Mouse (Mus musculus): ENCODE results near the gene Psen1. TPM values are rescaled to one million over a fixed set of nuclear protein-coding genes. Genes with fewer than 3 reads are reported as not detected.

Psen1 gene
- 43.2 and 72.9 TPM in 2 replicates for polyA plus RNA-seq (2014; fragmentation: Nextera tagmentation; extraction: Ambion mirVana)

- Histone ChIP-seq H3K4me2 (replicated peaks; ENCODE audit: low read depth, low read length) (peak within 1 kb of the TSS; percentile 75), H3K4me3 (ENCODE audit: low read length) (peak within 1 kb of the TSS; percentile 95), H3K27ac (ENCODE audit: low read depth, low read length) (peak within 1 kb of the TSS; percentile 91), H3K27me3 (ENCODE audit: control insufficient read depth, insufficient read depth, low read length) (no peaks in the 10 kb centered on the region), H3K36me3 (ENCODE audit: control insufficient read depth, insufficient read depth, low read length) (peaks cover 5% of the 10 kb centered on the region; the same call in 1 of the 2 replicates), H3K9me3 (ENCODE audit: control insufficient read depth, low read length) (no peaks in the 10 kb centered on the region), H3K9ac (ENCODE audit: low read depth, low read length) (peak within 1 kb of the TSS; percentile 87), H3K4me1 (ENCODE audit: control insufficient read depth, insufficient read depth, low read length) (peaks cover 17% of the 10 kb centered on the region; the same call in 1 of the 2 replicates)
- peak; percentile 98 for ATAC-seq (ENCODE audit: low FRiP score, low TSS enrichment)
- under 1% methylated on average over 38 of the region's 38 CpGs for WGBS
Measured at GRCm38 (mm10) chr12:83687934-83688315, at the start of gene Psen1. Gene Psen1, plus strand, starts transcription at chr12:83688152.

- Histone ChIP-seq H3K4me2 (replicated peaks; ENCODE audit: low read depth, low read length) (no peak overlapping the region), H3K9ac (ENCODE audit: low read depth, low read length) (no peak overlapping the region), H3K27ac (ENCODE audit: low read depth, low read length) (no peak overlapping the region), H3K27me3 (ENCODE audit: control insufficient read depth, insufficient read depth, low read length) (no peaks in the 10 kb centered on the region), H3K4me1 (ENCODE audit: control insufficient read depth, insufficient read depth, low read length) (no peaks in the 10 kb centered on the region), H3K4me3 (ENCODE audit: low read length) (no peak overlapping the region), H3K36me3 (ENCODE audit: control insufficient read depth, insufficient read depth, low read length) (peaks cover 49% of the 10 kb centered on the region), H3K9me3 (ENCODE audit: control insufficient read depth, low read length) (no peaks in the 10 kb centered on the region)
- WGBS: 98% methylated on average over 2 of the region's 2 CpGs
- no peak for ATAC-seq (ENCODE audit: low FRiP score, low TSS enrichment)
Measured at GRCm38 (mm10) chr12:83641233-83641632, 46.7 kb upstream of the Psen1 start.

DNA sequence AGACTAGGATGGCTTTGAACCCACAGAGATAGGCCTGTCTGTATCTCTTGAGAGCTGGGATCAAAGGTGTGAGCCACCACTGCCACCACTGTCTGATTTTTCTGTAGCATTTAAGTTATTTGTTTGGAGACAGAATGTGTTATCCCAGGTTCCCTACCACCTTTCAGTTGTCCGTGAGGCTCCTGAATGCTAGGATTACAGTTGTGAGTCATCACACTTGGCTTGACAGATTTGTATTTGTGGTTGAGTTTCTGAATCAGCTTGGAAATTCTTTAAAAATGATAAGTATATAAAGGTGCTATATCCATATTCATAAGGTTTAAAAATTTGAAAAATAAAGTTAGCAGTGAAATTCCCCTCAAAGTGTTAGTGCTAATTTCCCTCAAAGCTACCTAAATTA is 44.8 kb upstream of the Psen1 start:
- peaks cover 48% of the 10 kb centered on the region for H3K36me3 ChIP-seq (ENCODE audit: control insufficient read depth, insufficient read depth, low read length)
- 88% methylated on average over 1 of the region's 1 CpGs for WGBS

DNA sequence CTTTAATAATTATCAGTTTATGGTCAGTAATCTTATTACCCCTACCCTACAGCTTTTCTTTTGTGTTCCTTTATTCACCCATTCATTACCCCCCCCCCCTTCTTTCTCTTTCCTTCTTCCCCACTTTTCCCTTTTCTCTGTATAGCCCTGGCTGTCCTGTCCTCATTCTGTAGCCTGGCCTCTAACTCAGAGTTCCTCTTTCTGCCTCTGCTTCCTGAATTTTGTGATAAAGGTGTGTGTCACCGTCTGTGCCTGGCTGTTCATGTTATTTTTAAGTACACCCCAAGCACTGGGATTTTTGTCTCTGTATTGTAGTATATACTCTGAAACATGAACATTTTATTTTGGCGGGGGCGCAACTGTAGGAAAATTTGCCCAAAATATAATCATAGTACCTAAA is 37.6 kb upstream of the Psen1 start:
- ATAC-seq (ENCODE audit: low FRiP score, low TSS enrichment): no peak
- peaks cover 72% of the 10 kb centered on the region for H3K36me3 ChIP-seq (ENCODE audit: control insufficient read depth, insufficient read depth, low read length)
- H3K9ac ChIP-seq (ENCODE audit: low read depth, low read length): no peak overlapping the region
- H3K9me3 ChIP-seq (ENCODE audit: control insufficient read depth, low read length): no peaks in the 10 kb centered on the region
- no peak overlapping the region for H3K4me3 ChIP-seq (ENCODE audit: low read length)
- no peak overlapping the region for H3K27ac ChIP-seq (ENCODE audit: low read depth, low read length)
- H3K4me2 ChIP-seq (replicated peaks; ENCODE audit: low read depth, low read length): no peak overlapping the region
- WGBS: 93% methylated on average over 3 of the region's 3 CpGs
- H3K27me3 ChIP-seq (ENCODE audit: control insufficient read depth, insufficient read depth, low read length): no peaks in the 10 kb centered on the region
- H3K4me1 ChIP-seq (ENCODE audit: control insufficient read depth, insufficient read depth, low read length): no peaks in the 10 kb centered on the region

More for the DNA sequence above, 44.8 kb upstream of the Psen1 start:
- ATAC-seq (ENCODE audit: low FRiP score, low TSS enrichment): no peak
- Histone ChIP-seq H3K9ac (ENCODE audit: low read depth, low read length) (no peak overlapping the region), H3K27me3 (ENCODE audit: control insufficient read depth, insufficient read depth, low read length) (no peaks in the 10 kb centered on the region), H3K4me3 (ENCODE audit: low read length) (no peak overlapping the region), H3K9me3 (ENCODE audit: control insufficient read depth, low read length) (no peaks in the 10 kb centered on the region), H3K4me2 (replicated peaks; ENCODE audit: low read depth, low read length) (no peak overlapping the region), H3K27ac (ENCODE audit: low read depth, low read length) (no peak overlapping the region), H3K4me1 (ENCODE audit: control insufficient read depth, insufficient read depth, low read length) (no peaks in the 10 kb centered on the region)

- ATAC-seq (ENCODE audit: low FRiP score, low TSS enrichment): no peak
- Histone ChIP-seq H3K9me3 (ENCODE audit: control insufficient read depth, low read length) (no peaks in the 10 kb centered on the region), H3K4me3 (ENCODE audit: low read length) (no peak overlapping the region), H3K4me2 (replicated peaks; ENCODE audit: low read depth, low read length) (no peak overlapping the region), H3K27me3 (ENCODE audit: control insufficient read depth, insufficient read depth, low read length) (no peaks in the 10 kb centered on the region), H3K9ac (ENCODE audit: low read depth, low read length) (no peak overlapping the region), H3K4me1 (ENCODE audit: control insufficient read depth, insufficient read depth, low read length) (no peaks in the 10 kb centered on the region), H3K27ac (ENCODE audit: low read depth, low read length) (no peak overlapping the region), H3K36me3 (ENCODE audit: control insufficient read depth, insufficient read depth, low read length) (peaks cover 73% of the 10 kb centered on the region)
Measured at GRCm38 (mm10) chr12:83651414-83651813, 36.5 kb upstream of the Psen1 start.

DNA sequence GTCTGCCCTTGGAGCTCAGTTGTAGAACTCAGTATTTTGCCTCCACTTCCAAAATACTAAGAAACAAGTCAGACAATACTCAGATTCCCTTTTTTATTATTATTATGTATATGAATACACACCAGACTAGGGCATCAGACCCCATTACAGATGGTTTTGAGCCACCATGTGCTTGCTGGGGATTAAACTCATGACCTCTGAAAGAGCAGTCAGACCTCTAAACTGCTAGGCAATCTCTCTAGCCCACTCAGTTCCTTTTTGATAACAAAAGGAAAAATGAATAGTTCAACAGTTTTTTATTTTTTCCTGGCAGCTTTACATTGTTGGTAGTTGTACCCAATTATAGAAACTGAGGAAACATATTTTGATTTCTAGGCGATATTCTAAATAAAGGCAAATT is 2.5 kb upstream of the Psen1 start:
- Histone ChIP-seq H3K4me3 (ENCODE audit: low read length) (no peak overlapping the region), H3K4me2 (replicated peaks; ENCODE audit: low read depth, low read length) (no peak overlapping the region), H3K9me3 (ENCODE audit: control insufficient read depth, low read length) (no peaks in the 10 kb centered on the region), H3K9ac (ENCODE audit: low read depth, low read length) (no peak overlapping the region), H3K27me3 (ENCODE audit: control insufficient read depth, insufficient read depth, low read length) (no peaks in the 10 kb centered on the region), H3K36me3 (ENCODE audit: control insufficient read depth, insufficient read depth, low read length) (peaks cover 21% of the 10 kb centered on the region), H3K4me1 (ENCODE audit: control insufficient read depth, insufficient read depth, low read length) (peaks cover 11% of the 10 kb centered on the region; the same call in 1 of the 2 replicates), H3K27ac (ENCODE audit: low read depth, low read length) (no peak overlapping the region)
- 88% methylated on average over 1 of the region's 1 CpGs for WGBS
- no peak for ATAC-seq (ENCODE audit: low FRiP score, low TSS enrichment)

- Histone ChIP-seq H3K4me3 (ENCODE audit: low read length) (no peak overlapping the region), H3K27ac (ENCODE audit: low read depth, low read length) (peak overlapping the region; percentile 91), H3K36me3 (ENCODE audit: control insufficient read depth, insufficient read depth, low read length) (peaks cover 12% of the 10 kb centered on the region), H3K27me3 (ENCODE audit: control insufficient read depth, insufficient read depth, low read length) (no peaks in the 10 kb centered on the region), H3K9me3 (ENCODE audit: control insufficient read depth, low read length) (no peaks in the 10 kb centered on the region), H3K9ac (ENCODE audit: low read depth, low read length) (0 out of 2 replicates have a peak overlapping the region, but pooled peaks have one; percentile 87), H3K4me1 (ENCODE audit: control insufficient read depth, insufficient read depth, low read length) (peaks cover 17% of the 10 kb centered on the region; the same call in 1 of the 2 replicates), H3K4me2 (replicated peaks; ENCODE audit: low read depth, low read length) (no peak overlapping the region)
- ATAC-seq (ENCODE audit: low FRiP score, low TSS enrichment): no peak
- WGBS: 84% methylated on average over 9 of the region's 9 CpGs
Measured at GRCm38 (mm10) chr12:83686575-83687350, 1.2 kb upstream of the Psen1 start.

- peaks cover 3% of the 10 kb centered on the region; the same call in 1 of the 2 replicates for H3K36me3 ChIP-seq (ENCODE audit: control insufficient read depth, insufficient read depth, low read length)
- peaks cover 17% of the 10 kb centered on the region; the same call in 1 of the 2 replicates for H3K4me1 ChIP-seq (ENCODE audit: control insufficient read depth, insufficient read depth, low read length)
- H3K9ac ChIP-seq (ENCODE audit: low read depth, low read length): peak overlapping the region; percentile 87
- 2% methylated on average over 47 of the region's 49 CpGs for WGBS
- H3K4me2 ChIP-seq (replicated peaks; ENCODE audit: low read depth, low read length): peak overlapping the region; percentile 75
- H3K4me3 ChIP-seq (ENCODE audit: low read length): peak overlapping the region; percentile 95
- peak overlapping the region; percentile 91 for H3K27ac ChIP-seq (ENCODE audit: low read depth, low read length)
- peak; percentile 86 for ATAC-seq (ENCODE audit: low FRiP score, low TSS enrichment)
- no peaks in the 10 kb centered on the region for H3K27me3 ChIP-seq (ENCODE audit: control insufficient read depth, insufficient read depth, low read length)
- no peaks in the 10 kb centered on the region for H3K9me3 ChIP-seq (ENCODE audit: control insufficient read depth, low read length)
Measured at GRCm38 (mm10) chr12:83688316-83689086, 549 bp downstream of the Psen1 start.

GRCm38 (mm10) chr12:83689087-83689432 is 1.1 kb downstream of the Psen1 start:
- H3K9ac ChIP-seq (ENCODE audit: low read depth, low read length): peak overlapping the region; percentile 87
- peaks cover 17% of the 10 kb centered on the region; the same call in 1 of the 2 replicates for H3K4me1 ChIP-seq (ENCODE audit: control insufficient read depth, insufficient read depth, low read length)
- peak overlapping the region; percentile 95 for H3K4me3 ChIP-seq (ENCODE audit: low read length)
- WGBS: 22% methylated on average over 6 of the region's 6 CpGs
- H3K27me3 ChIP-seq (ENCODE audit: control insufficient read depth, insufficient read depth, low read length): no peaks in the 10 kb centered on the region
- H3K27ac ChIP-seq (ENCODE audit: low read depth, low read length): peak overlapping the region; percentile 91; the same call in 1 of the 2 replicates
- H3K9me3 ChIP-seq (ENCODE audit: control insufficient read depth, low read length): no peaks in the 10 kb centered on the region
- no peak for ATAC-seq (ENCODE audit: low FRiP score, low TSS enrichment)
- H3K36me3 ChIP-seq (ENCODE audit: control insufficient read depth, insufficient read depth, low read length): no peaks in the 10 kb centered on the region; the same call in 1 of the 2 replicates
- peak overlapping the region; percentile 75 for H3K4me2 ChIP-seq (replicated peaks; ENCODE audit: low read depth, low read length)
